Mouse (Mus musculus): ENCODE results near the gene Myl7. TPM values are rescaled to one million over a fixed set of nuclear protein-coding genes. Genes with fewer than 3 reads are reported as not detected.

Myl7 gene
- polyA plus RNA-seq, 1 experiment from 2014 or later = not detected

DNA sequence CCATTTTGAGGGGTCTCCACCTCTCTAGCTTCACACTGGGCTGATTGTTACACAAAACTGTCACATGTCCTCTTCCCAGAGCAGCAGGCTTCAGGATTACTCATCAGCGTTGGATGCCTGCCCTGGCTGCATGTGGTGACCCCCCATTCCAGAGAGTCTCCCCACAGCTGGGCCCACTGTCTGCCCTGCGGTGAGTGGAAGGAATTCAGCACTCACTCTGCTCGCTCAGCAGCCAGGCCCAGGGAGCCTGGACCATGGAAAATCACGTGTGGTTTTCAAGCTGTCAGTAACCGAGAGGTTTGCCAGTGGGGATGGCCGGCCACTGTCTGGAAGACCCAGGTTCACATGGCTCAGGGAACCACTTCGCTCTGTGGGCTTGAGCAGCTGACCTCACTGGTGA, 42.7 kb downstream of the Myl7 start:
- 0 out of 2 replicates have a peak, but pooled peaks have one; percentile 32 for ATAC-seq
- Histone ChIP-seq H3K4me3 (ENCODE audit: low read depth, low read length) (no peak overlapping the region), H3K4me2 (ENCODE audit: low read length) (no peak overlapping the region)

DNA sequence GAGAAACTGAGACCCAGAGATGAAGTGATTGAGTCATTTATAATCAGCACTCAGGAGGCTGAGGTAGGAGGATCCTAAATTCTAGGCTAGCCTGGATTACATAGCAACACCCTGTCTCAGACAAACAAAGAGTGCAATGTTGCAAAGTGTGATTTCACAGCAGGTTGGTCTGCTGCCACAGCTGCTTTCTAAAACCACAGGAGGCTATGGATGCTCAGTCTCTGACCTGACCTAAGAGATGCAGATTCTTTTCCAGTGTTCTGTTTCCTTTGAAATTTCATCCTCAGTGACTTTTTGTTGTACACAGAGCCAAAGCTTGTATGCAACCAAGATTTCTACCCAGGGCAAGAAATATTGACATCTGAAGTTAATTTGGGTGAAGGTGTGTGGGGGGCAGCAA, 43.1 kb downstream of the Myl7 start:
- ATAC-seq = no peak
- no peak overlapping the region for H3K4me3 ChIP-seq (ENCODE audit: low read depth, low read length)
- H3K36me3 ChIP-seq (ENCODE audit: control insufficient read depth, insufficient read depth, low read length) = no peaks in the 10 kb centered on the region
- no peak overlapping the region for H3K9ac ChIP-seq (ENCODE audit: low read depth, low read length)
- no peaks in the 10 kb centered on the region for H3K4me1 ChIP-seq (ENCODE audit: control insufficient read depth, insufficient read depth, low read length)
- no peaks in the 10 kb centered on the region for H3K9me3 ChIP-seq (replicated peaks; ENCODE audit: control insufficient read depth, low read length, poor library complexity, severe bottlenecking)
- no peak overlapping the region for H3K4me2 ChIP-seq (ENCODE audit: low read length)
- H3K27me3 ChIP-seq (ENCODE audit: control insufficient read depth, insufficient read depth, low read depth, low read length) = no peaks in the 10 kb centered on the region
- H3K27ac ChIP-seq (ENCODE audit: low read length) = no peak overlapping the region

More for the DNA sequence above, 42.7 kb downstream of the Myl7 start:
- Histone ChIP-seq H3K27me3 (ENCODE audit: control insufficient read depth, insufficient read depth, low read depth, low read length) (peaks cover 4% of the 10 kb centered on the region; the same call in 1 of the 2 replicates), H3K9ac (ENCODE audit: low read depth, low read length) (no peak overlapping the region), H3K36me3 (ENCODE audit: control insufficient read depth, insufficient read depth, low read length) (no peaks in the 10 kb centered on the region), H3K4me1 (ENCODE audit: control insufficient read depth, insufficient read depth, low read length) (no peaks in the 10 kb centered on the region), H3K27ac (ENCODE audit: low read length) (no peak overlapping the region), H3K9me3 (replicated peaks; ENCODE audit: control insufficient read depth, low read length, poor library complexity, severe bottlenecking) (no peaks in the 10 kb centered on the region)
- 40% methylated on average over 7 of the region's 7 CpGs for WGBS

DNA sequence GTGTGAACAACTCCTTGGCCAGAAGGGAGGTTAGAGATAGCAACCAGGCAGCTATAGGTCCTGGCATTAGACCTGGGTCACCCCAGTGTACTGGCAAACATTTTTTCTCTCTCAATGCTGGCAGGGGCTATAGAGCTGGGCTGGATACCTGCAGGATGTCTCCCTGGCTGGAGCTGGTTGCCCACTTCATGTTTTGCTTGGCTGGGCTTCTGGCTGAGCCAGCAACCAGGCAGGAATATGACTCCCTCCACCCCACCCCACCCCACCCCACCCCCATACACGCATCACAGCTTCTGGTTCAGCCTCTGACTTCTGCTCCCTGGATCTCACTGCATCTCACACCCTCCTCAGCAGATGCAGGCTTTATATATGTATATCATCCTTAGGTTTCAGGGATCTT, 46.3 kb downstream of the Myl7 start:
- H3K9me3 ChIP-seq (replicated peaks; ENCODE audit: control insufficient read depth, low read length, poor library complexity, severe bottlenecking) = no peaks in the 10 kb centered on the region
- 75% methylated on average over 1 of the region's 1 CpGs for WGBS
- H3K27ac ChIP-seq (ENCODE audit: low read length) = no peak overlapping the region
- no peak overlapping the region for H3K9ac ChIP-seq (ENCODE audit: low read depth, low read length)
- H3K27me3 ChIP-seq (ENCODE audit: control insufficient read depth, insufficient read depth, low read depth, low read length) = no peaks in the 10 kb centered on the region
- no peak overlapping the region for H3K4me3 ChIP-seq (ENCODE audit: low read depth, low read length)
- no peak for ATAC-seq
- no peaks in the 10 kb centered on the region for H3K4me1 ChIP-seq (ENCODE audit: control insufficient read depth, insufficient read depth, low read length)
- H3K36me3 ChIP-seq (ENCODE audit: control insufficient read depth, insufficient read depth, low read length) = no peaks in the 10 kb centered on the region
- H3K4me2 ChIP-seq (ENCODE audit: low read length) = no peak overlapping the region

DNA sequence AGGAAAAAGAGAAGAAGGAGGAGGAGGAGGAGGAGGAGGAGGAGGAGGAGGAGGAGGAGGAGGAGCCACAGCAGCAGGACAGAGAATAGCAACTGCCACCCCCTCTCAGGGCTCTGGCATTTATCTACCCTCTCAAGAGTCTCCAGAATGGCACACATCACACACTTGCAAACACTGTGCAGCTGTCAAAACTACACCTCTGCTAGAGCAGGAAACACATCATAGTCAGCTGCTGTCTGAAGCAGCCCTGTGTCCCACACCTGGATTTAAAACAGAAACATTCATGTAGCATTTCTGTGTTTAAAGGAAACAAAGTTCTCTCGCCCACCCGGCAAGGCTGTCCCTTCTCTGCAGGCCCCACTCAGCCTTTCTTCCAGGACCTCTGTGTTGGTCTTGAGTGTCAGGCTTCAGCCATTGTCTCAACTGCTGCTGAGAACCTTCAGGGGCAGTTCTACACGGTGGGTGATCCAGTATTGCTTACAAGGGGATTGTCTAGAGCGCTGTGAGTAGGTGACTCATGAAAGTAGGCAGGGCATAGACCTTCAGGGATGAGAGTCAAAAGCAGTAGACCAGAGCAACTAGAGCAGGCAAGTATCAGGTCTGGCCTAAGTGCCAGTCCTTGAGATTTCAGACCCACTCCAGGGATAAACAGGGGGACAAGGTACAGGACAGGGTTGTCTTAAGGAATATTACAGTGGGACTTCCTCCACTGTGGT, 47.4 kb downstream of the Myl7 start:
- Histone ChIP-seq H3K4me3 (ENCODE audit: low read depth, low read length) (no peak overlapping the region), H3K4me1 (ENCODE audit: control insufficient read depth, insufficient read depth, low read length) (no peaks in the 10 kb centered on the region), H3K36me3 (ENCODE audit: control insufficient read depth, insufficient read depth, low read length) (no peaks in the 10 kb centered on the region), H3K4me2 (ENCODE audit: low read length) (no peak overlapping the region), H3K9me3 (replicated peaks; ENCODE audit: control insufficient read depth, low read length, poor library complexity, severe bottlenecking) (no peaks in the 10 kb centered on the region), H3K9ac (ENCODE audit: low read depth, low read length) (no peak overlapping the region), H3K27ac (ENCODE audit: low read length) (no peak overlapping the region), H3K27me3 (ENCODE audit: control insufficient read depth, insufficient read depth, low read depth, low read length) (no peaks in the 10 kb centered on the region)
- 59% methylated on average over 4 of the region's 4 CpGs for WGBS
- ATAC-seq = no peak

DNA sequence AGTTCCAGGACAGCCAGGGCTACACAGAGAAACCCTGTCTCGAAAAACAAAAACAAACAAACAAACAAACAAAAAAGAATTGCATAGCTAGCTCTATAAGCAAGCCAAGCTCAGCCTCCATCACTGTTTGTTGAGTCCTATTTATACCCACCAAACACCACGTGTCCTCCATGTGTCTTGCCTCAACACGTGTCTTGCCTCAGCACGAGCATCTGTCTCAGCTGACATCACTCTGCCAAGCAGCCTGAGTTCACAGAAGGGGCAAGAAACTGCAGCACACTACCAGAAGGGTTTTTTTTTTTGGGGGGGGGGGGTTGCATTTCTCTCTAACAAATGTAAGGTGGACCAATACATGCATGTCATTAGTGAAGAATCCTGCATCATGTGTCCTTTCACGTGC, 48.1 kb downstream of the Myl7 start:
- no peak overlapping the region for H3K27ac ChIP-seq (ENCODE audit: low read length)
- no peak overlapping the region for H3K9ac ChIP-seq (ENCODE audit: low read depth, low read length)
- H3K4me1 ChIP-seq (ENCODE audit: control insufficient read depth, insufficient read depth, low read length) = no peaks in the 10 kb centered on the region
- WGBS = 77% methylated on average over 5 of the region's 5 CpGs
- no peaks in the 10 kb centered on the region for H3K27me3 ChIP-seq (ENCODE audit: control insufficient read depth, insufficient read depth, low read depth, low read length)
- no peaks in the 10 kb centered on the region for H3K9me3 ChIP-seq (replicated peaks; ENCODE audit: control insufficient read depth, low read length, poor library complexity, severe bottlenecking)
- no peak overlapping the region for H3K4me2 ChIP-seq (ENCODE audit: low read length)
- H3K36me3 ChIP-seq (ENCODE audit: control insufficient read depth, insufficient read depth, low read length) = no peaks in the 10 kb centered on the region
- ATAC-seq = no peak
- no peak overlapping the region for H3K4me3 ChIP-seq (ENCODE audit: low read depth, low read length)

DNA sequence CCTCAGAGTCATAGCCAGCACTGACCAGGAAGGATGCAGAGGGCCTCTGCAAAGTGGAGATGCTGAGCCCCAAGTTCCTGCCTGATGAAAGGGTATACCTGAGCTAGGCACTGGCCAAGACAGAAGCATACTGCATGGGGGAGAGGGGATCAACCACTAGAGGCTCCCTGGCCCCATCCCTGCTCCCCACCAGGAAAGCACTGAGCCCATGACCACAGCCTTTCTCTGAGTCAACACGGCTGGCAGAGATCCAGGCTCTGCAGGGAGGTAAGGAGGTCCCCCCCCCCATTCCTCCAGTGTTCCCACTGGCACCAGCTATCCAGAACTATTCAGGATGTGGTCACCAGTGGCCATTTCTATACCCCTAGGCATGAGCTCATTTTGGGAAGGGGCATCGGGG, 49.3 kb downstream of the Myl7 start:
- no peak for ATAC-seq
- H3K27me3 ChIP-seq (ENCODE audit: control insufficient read depth, insufficient read depth, low read depth, low read length) = no peaks in the 10 kb centered on the region
- H3K4me3 ChIP-seq (ENCODE audit: low read depth, low read length) = no peak overlapping the region
- WGBS = 31% methylated on average over 1 of the region's 2 CpGs
- H3K9me3 ChIP-seq (replicated peaks; ENCODE audit: control insufficient read depth, low read length, poor library complexity, severe bottlenecking) = no peaks in the 10 kb centered on the region
- H3K4me1 ChIP-seq (ENCODE audit: control insufficient read depth, insufficient read depth, low read length) = no peaks in the 10 kb centered on the region
- H3K9ac ChIP-seq (ENCODE audit: low read depth, low read length) = no peak overlapping the region
- no peaks in the 10 kb centered on the region for H3K36me3 ChIP-seq (ENCODE audit: control insufficient read depth, insufficient read depth, low read length)
- no peak overlapping the region for H3K27ac ChIP-seq (ENCODE audit: low read length)
- H3K4me2 ChIP-seq (ENCODE audit: low read length) = no peak overlapping the region

DNA sequence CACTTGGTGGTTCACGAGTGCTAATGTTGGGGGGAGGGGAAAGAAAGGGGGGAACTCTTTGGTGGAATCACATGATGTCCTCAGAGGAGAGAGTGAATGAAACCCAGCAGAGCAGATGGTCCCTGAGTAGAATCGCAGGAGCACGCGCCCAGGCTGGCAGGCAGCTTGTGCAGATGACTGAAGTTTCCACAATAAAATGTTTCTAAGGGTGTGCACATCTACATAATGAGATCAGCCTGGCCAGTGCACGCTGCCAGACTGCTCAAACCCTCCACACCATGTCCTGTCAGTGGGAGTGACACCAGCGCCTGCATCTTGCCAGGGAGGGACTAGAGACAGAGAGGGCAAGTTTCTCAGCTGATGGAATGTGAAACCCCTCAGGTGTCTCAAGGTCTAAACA, 49.8 kb downstream of the Myl7 start:
- H3K27ac ChIP-seq (ENCODE audit: low read length) = no peak overlapping the region
- no peaks in the 10 kb centered on the region for H3K4me1 ChIP-seq (ENCODE audit: control insufficient read depth, insufficient read depth, low read length)
- no peak overlapping the region for H3K4me3 ChIP-seq (ENCODE audit: low read depth, low read length)
- no peak overlapping the region for H3K9ac ChIP-seq (ENCODE audit: low read depth, low read length)
- ATAC-seq = 0 out of 2 replicates have a peak, but pooled peaks have one; percentile 39
- H3K27me3 ChIP-seq (ENCODE audit: control insufficient read depth, insufficient read depth, low read depth, low read length) = no peaks in the 10 kb centered on the region
- no peaks in the 10 kb centered on the region for H3K9me3 ChIP-seq (replicated peaks; ENCODE audit: control insufficient read depth, low read length, poor library complexity, severe bottlenecking)
- WGBS = 28% methylated on average over 6 of the region's 6 CpGs
- no peaks in the 10 kb centered on the region for H3K36me3 ChIP-seq (ENCODE audit: control insufficient read depth, insufficient read depth, low read length)
- H3K4me2 ChIP-seq (ENCODE audit: low read length) = no peak overlapping the region

DNA sequence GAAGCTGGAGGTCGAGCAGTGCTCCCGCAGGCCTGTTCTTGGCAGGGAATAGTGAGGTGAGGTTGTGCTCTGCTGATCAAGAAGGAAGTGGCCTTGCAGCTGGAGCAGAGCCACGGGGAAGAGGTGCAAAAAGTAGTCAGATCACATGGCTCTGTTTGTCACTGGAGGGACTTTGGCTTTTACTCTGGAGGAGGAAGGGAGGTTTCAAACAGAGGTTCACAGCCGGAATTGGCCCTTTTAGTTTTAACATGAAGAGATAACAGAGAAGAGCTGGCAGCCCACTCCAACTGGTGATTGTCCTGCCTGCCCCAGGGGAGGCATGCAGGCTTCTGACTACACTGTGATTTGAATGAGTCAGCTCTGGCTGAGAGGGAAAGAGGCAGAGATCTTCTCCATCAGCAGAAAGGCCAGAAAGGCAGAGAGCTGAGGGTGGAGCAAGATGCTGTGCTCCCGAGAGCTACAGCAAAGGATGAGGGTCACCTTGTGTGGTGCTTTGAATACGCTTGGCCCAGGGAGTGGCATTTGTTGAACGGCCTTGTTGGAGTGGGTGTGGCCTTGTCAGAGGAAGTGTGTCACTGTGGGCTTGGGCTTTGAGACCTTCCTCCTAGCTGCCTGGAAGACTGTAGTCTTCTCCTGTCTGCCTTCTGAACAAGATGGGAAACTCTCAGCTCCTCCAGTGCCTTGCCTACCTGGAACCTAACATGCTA, 51.8 kb downstream of the Myl7 start:
- no peak for ATAC-seq
- no peak overlapping the region for H3K4me3 ChIP-seq (ENCODE audit: low read depth, low read length)
- 69% methylated on average over 7 of the region's 7 CpGs for WGBS
- H3K27ac ChIP-seq (ENCODE audit: low read length) = no peak overlapping the region
- no peak overlapping the region for H3K9ac ChIP-seq (ENCODE audit: low read depth, low read length)
- H3K36me3 ChIP-seq (ENCODE audit: control insufficient read depth, insufficient read depth, low read length) = no peaks in the 10 kb centered on the region
- H3K9me3 ChIP-seq (replicated peaks; ENCODE audit: control insufficient read depth, low read length, poor library complexity, severe bottlenecking) = no peaks in the 10 kb centered on the region
- H3K4me1 ChIP-seq (ENCODE audit: control insufficient read depth, insufficient read depth, low read length) = no peaks in the 10 kb centered on the region
- no peaks in the 10 kb centered on the region for H3K27me3 ChIP-seq (ENCODE audit: control insufficient read depth, insufficient read depth, low read depth, low read length)
- no peak overlapping the region for H3K4me2 ChIP-seq (ENCODE audit: low read length)
